Mouse (Mus musculus) liver, embryonic 14.5 days (tissue): ENCODE results near the gene Znhit3.

Experiments used
- CTCF ChIP-seq: IDR thresholded peaks from 2 replicates; pipeline ENCODE4 v1.5.1; 2016; ENCODE audit warnings: antibody characterized with exemption, low read depth, control low read depth
- EP300 ChIP-seq: IDR thresholded peaks from 2 replicates; pipeline ENCODE4 v1.6.1; 2016; ENCODE audit warnings: antibody characterized with exemption, low read depth

DNA sequence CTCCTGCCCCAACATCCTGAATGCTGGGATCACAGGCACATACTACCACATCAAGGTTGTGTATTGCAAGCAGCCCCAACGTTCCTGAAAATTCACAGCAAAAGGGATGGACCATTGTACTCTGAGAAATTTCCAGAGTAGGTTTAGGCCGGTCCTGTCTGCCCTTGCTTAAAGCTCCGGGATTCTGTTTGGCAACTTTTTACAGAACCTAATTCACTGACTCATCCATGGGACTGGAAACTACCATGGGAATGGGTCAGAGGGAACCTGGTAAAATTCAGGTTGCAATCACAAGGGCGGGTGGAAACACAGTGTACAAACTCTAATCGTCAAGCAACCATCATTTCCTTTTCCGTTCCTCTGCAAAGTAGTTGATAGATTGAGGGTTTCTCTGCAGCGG, 3.8 kb upstream of the Znhit3 start:
- no peak for TF ChIP-seq EP300
- TF ChIP-seq CTCF: no peak
